8 mouse cellular contexts compared by ENCODE assay signal in the genomic region with DNA sequence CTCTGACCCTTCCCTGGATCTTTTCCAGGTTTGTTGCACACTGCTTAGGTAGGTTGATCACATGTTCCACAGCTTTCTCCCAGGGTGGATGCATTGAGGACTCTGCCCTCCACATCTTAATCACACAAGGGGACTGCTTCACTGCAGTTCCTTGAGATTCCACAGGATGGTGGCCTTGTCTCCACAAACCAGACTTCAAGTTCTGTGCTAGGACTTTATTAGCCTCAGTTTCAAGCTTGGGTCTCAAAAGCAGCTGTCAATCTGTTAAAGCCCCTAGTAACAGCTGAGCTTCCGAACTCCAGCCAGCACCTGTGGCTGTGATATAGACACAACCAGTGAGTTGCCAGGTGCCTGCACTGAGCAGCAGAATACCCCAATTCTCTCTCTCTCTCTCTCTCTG.
DNase-seq lines count a peak whose midpoint lies in the region; ATAC-seq and TF ChIP-seq lines count a peak whose summit lies in the region.

No protein-coding gene starts in this region.

- no peaks in the 10 kb centered on the region for H3K27me3 ChIP-seq in forebrain, embryonic 14.5 days (replicated peaks; ENCODE audit: control insufficient read depth, insufficient read depth, low read length)
- H3K27me3 ChIP-seq in hindbrain, embryonic 13.5 days, result no peaks in the 10 kb centered on the region

- DNase-seq in ES-E14 (ENCODE audit: low read depth, low spot score), result peak; percentile 21
- DNase-seq in cerebellum, adult 11 months, result peak; percentile 22
- DNase-seq in forebrain, embryonic 14.5 days (ENCODE audit: low spot score), result peak; percentile 89
- DNase-seq in layer of hippocampus, adult 9-10 months (ENCODE audit: low spot score), result peak; percentile 68
- DNase-seq in lung, postnatal 10 days, result peak; percentile 66
- peak; percentile 75 to 78 for DNase-seq in right cerebral cortex, postnatal 10 days (ENCODE audit: low spot score in 2 of 2)
- DNase-seq in thymus, postnatal 36 days, result no peak

- peak; percentile 95 for ATAC-seq in forebrain, embryonic 14.5 days
- ATAC-seq in hindbrain, embryonic 13.5 days (ENCODE audit: low FRiP score), result peak; percentile 72

- no peaks in the 10 kb centered on the region for H3K36me3 ChIP-seq in ES-E14 (ENCODE audit: control insufficient read depth, insufficient read depth, low read length, poor library complexity, severe bottlenecking)
- H3K36me3 ChIP-seq in forebrain, embryonic 14.5 days (ENCODE audit: control insufficient read depth, insufficient read depth, low read length), result no peaks in the 10 kb centered on the region
- no peaks in the 10 kb centered on the region for H3K36me3 ChIP-seq in hindbrain, embryonic 13.5 days

- no peak overlapping the region for H3K9ac ChIP-seq in ES-E14 (ENCODE audit: insufficient read depth, low read depth, low read length, poor library complexity, severe bottlenecking)
- H3K9ac ChIP-seq in forebrain, embryonic 14.5 days (ENCODE audit: low read length), result no peak overlapping the region
- H3K9ac ChIP-seq in hindbrain, embryonic 13.5 days, result no peak overlapping the region

- H3K4me3 ChIP-seq in ES-E14 (ENCODE audit: insufficient read depth in 1 of 2, low read depth in 1 of 2, low read length in 2 of 2, poor library complexity in 1 of 2, severe bottlenecking in 1 of 2), result no peak overlapping the region
- H3K4me3 ChIP-seq in forebrain, embryonic 14.5 days (ENCODE audit: low read depth, low read length), result no peak overlapping the region
- no peak overlapping the region for H3K4me3 ChIP-seq in hindbrain, embryonic 13.5 days

- H3K9me3 ChIP-seq in ES-E14 (ENCODE audit: control insufficient read depth, insufficient read depth, low read depth, low read length), result no peaks in the 10 kb centered on the region
- no peaks in the 10 kb centered on the region for H3K9me3 ChIP-seq in forebrain, embryonic 14.5 days (replicated peaks; ENCODE audit: control insufficient read depth, low read length)
- no peaks in the 10 kb centered on the region for H3K9me3 ChIP-seq in hindbrain, embryonic 13.5 days

- no peaks in the 10 kb centered on the region for H3K4me1 ChIP-seq in ES-E14 (ENCODE audit: control insufficient read depth in 2 of 2, insufficient read depth in 2 of 2, low read length in 2 of 2, poor library complexity in 1 of 2)
- no peaks in the 10 kb centered on the region for H3K4me1 ChIP-seq in forebrain, embryonic 14.5 days (ENCODE audit: control insufficient read depth, insufficient read depth, low read length)
- no peaks in the 10 kb centered on the region for H3K4me1 ChIP-seq in hindbrain, embryonic 13.5 days (replicated peaks)

- no peak overlapping the region for H3K4me2 ChIP-seq in forebrain, embryonic 14.5 days (ENCODE audit: low read length)
- H3K4me2 ChIP-seq in hindbrain, embryonic 13.5 days, result no peak overlapping the region

- no peak overlapping the region for H3K27ac ChIP-seq in ES-E14 (ENCODE audit: insufficient read depth, low read depth, low read length, poor library complexity, severe bottlenecking)
- H3K27ac ChIP-seq in forebrain, embryonic 14.5 days (ENCODE audit: low read depth, low read length), result no peak overlapping the region
- no peak overlapping the region for H3K27ac ChIP-seq in hindbrain, embryonic 13.5 days

- in situ Hi-C loops in ES-E14 (cut with MboI; ENCODE audit: low sequenced_read_pairs in 2 of 2, unreplicated experiment in 2 of 2), result loop anchor here in 1 of 2 experiments (25.0 kb wide), 1 partner anchor 221 kb away; no protein-coding TSS in a partner anchor

- WGBS in forebrain, embryonic 14.5 days, result 4% methylated on average over 1 of the region's 1 CpGs
- 12% methylated on average over 1 of the region's 1 CpGs for WGBS in hindbrain, embryonic 13.5 days

TF ChIP-seq in ES-E14, 5 proteins besides CTCF, POLR2A, EP300 and RAD21:
- TF ChIP-seq CHD2 (IDR thresholded peaks at IDR 0.05; ENCODE audit: low read depth, low read length) (no peak), ZNF384 (IDR thresholded peaks at IDR 0.05; ENCODE audit: low read depth, low read length) (no peak), HCFC1 (IDR thresholded peaks at IDR 0.05; ENCODE audit: borderline replicate concordance, insufficient read depth, low read length) (no peak), ZC3H11A (IDR thresholded peaks at IDR 0.05; ENCODE audit: borderline replicate concordance, low read depth, low read length) (peak; percentile 67; the same call in 1 of the 2 replicates)

Comparison
In these comparisons a context has a peak if more than half of its experiments do, and no peak if none do; other contexts are left out.
1. DNase-seq: peak in ES-E14 (single experiment), cerebellum, adult 11 months (single experiment), forebrain, embryonic 14.5 days (single experiment), layer of hippocampus, adult 9-10 months (single experiment), lung, postnatal 10 days (single experiment) and right cerebral cortex, postnatal 10 days (2 of 2); none in thymus, postnatal 36 days (0 of 2).